Mouse (Mus musculus): ENCODE results near the gene Smim11. TPM values are rescaled to one million over a fixed set of nuclear protein-coding genes. Genes with fewer than 3 reads are reported as not detected.
A peak's percentile ranks its signal among the peaks of the same experiment; 100 is the strongest.

Smim11 gene
- polyA plus RNA-seq (2015; fragmentation: Nextera tagmentation; extraction: Ambion mirVana): 57.3 and 58.1 TPM in 2 replicates

DNA sequence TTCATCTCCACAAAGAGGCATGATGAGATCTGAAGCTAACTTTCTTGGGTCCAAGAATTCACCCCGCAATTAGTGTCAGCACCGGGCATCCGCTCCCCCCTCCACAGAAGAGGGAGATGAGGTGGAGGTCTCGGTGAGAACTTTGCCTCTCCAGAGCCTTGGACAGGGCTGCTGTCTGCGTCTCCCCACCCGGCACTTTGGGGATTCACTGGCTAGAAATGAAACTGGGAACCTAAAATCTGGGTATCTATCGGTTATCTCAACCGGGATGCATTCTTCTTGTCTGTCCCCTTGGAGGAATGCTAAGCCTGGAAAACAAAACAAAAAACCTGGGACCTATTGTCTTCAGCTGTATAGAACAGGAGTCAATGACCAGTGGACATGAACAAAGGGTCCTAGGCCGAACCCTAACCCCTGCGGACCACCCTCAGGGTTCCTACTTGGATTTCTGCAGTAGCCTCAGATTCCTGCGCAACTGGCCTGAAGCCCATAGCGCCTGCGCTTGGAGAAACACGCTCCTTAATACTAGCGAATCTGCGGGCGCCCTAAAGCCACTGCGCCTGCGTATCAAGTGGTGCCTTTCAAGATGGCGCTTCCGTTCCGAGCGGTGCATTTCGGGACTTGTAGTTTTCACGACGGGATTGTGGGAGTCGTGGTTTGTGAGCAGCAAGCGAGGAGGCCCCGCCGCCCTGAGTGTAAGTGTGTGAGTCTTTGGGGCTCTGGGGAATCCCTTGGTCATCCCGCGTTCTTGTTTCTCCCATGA, at the start of gene Smim11:
Gene Smim11 (plus strand): TSS at position 638 of the 763 bp plus-strand sequence.
- Histone ChIP-seq H3K27me3 (replicated peaks) (no peaks in the 10 kb centered on the region), H3K27ac (peak within 1 kb of the TSS; percentile 81), H3K4me3 (peak within 1 kb of the TSS; percentile 70), H3K9ac (peak within 1 kb of the TSS; percentile 74), H3K9me3 (no peaks in the 10 kb centered on the region), H3K36me3 (replicated peaks) (no peaks in the 10 kb centered on the region; the same call in 1 of the 2 replicates), H3K4me1 (peaks cover 23% of the 10 kb centered on the region), H3K4me2 (peak within 1 kb of the TSS; percentile 85)
- WGBS: 7% methylated on average over 32 of the region's 32 CpGs
- ATAC-seq (replicated peaks): peak; percentile 95

DNA sequence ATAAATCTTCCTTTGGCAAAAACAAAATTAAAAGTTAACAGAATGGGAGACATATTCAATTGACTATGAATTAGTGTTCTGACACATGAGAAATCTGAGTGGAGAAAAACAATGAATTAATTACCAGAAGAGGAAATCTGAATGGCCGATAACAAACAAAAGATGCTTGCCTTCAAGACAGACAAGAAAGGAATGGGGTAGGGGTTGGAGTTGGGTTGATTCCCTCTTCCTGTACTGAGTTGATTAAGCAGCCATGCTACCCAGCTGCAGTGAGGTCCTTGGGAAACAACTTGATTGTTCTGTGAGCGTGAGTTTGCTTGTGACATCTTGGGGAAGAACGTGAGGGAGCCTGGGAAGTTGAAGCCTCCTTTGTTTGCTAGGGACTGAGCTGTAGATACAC, 46.8 kb upstream of the Smim11 start:
- ATAC-seq (replicated peaks): no peak
- Histone ChIP-seq H3K27me3 (replicated peaks) (no peaks in the 10 kb centered on the region), H3K27ac (no peak overlapping the region)

DNA sequence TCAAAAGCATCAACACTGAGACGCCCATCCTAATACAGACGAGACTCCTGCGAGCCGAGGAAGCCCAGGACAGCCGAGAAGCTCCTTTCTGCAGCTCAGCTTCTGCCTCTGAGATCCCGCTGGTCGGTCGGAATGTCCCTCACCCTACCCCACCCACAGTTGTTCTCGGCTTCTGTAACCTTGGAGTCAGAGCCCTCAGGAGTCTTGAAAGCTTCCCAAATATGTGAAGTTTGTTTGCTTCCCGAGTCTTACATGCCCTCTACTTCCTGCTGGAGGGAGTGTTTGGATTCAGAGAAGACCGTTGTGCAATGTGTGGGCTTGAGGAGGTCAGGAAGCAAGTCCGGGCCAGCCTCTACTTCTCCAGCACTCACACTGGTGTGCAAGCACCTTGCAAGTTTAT, 33.2 kb upstream of the Smim11 start:
- Histone ChIP-seq H3K27me3 (replicated peaks) (no peaks in the 10 kb centered on the region), H3K36me3 (replicated peaks) (no peaks in the 10 kb centered on the region), H3K4me1 (no peaks in the 10 kb centered on the region), H3K27ac (no peak overlapping the region), H3K9me3 (no peaks in the 10 kb centered on the region), H3K4me2 (no peak overlapping the region), H3K9ac (no peak overlapping the region), H3K4me3 (no peak overlapping the region)
- ATAC-seq (replicated peaks): no peak
- 80% methylated on average over 12 of the region's 12 CpGs for WGBS

More for the DNA sequence above, 46.8 kb upstream of the Smim11 start:
- H3K36me3 ChIP-seq (replicated peaks): no peaks in the 10 kb centered on the region
- H3K4me1 ChIP-seq: no peaks in the 10 kb centered on the region
- no peak overlapping the region for H3K4me2 ChIP-seq
- 72% methylated on average over 3 of the region's 3 CpGs for WGBS
- no peak overlapping the region for H3K9ac ChIP-seq
- no peaks in the 10 kb centered on the region for H3K9me3 ChIP-seq
- H3K4me3 ChIP-seq: no peak overlapping the region

DNA sequence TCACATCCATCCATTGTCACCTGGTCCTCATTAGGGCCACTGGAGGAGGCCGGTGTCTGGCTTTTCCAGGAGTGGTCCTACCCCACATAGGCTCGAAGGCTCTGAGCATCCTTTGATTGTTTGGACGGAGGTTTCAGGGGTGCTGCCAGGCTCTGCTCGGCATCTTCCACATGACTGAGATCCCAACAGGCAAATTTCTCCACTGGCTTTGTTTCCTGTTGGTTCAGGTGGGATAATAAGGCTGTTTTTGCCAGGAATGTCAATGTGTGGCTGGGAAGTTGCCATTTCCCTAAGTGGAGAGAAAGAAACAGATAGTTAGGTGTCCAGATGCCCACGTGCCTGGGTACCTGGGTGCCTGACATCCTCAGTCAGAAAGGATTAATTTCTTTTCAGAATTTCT, 26.6 kb upstream of the Smim11 start:
- H3K27me3 ChIP-seq (replicated peaks): no peaks in the 10 kb centered on the region
- WGBS: 86% methylated on average over 5 of the region's 5 CpGs
- no peak for ATAC-seq (replicated peaks)

DNA sequence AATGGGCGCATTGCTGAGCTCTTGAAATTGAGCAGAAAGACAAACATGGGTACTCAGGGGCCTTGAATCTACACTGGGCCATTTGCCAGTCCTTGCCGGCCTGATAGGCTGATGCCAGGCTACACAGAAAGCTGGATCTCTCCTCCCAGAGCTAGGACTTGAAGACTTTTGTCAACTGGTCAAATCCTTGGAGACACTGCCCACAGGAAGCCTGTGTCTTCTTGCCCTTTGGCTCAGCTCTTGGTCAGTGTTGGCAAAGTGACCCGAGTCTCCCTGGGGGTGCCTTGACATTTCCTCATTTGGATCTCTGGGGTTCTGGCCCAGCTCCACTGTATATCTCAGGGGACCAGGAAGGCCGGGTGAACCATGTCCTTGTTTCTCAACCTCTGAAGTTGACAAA, 25.6 kb upstream of the Smim11 start:
- Histone ChIP-seq H3K9ac (no peak overlapping the region), H3K9me3 (no peaks in the 10 kb centered on the region), H3K4me1 (no peaks in the 10 kb centered on the region), H3K36me3 (replicated peaks) (no peaks in the 10 kb centered on the region), H3K27ac (no peak overlapping the region), H3K27me3 (replicated peaks) (no peaks in the 10 kb centered on the region), H3K4me3 (no peak overlapping the region), H3K4me2 (no peak overlapping the region)
- 88% methylated on average over 4 of the region's 4 CpGs for WGBS
- no peak for ATAC-seq (replicated peaks)

More for the DNA sequence above, 26.6 kb upstream of the Smim11 start:
- no peaks in the 10 kb centered on the region for H3K4me1 ChIP-seq
- H3K4me3 ChIP-seq: no peak overlapping the region
- H3K9ac ChIP-seq: no peak overlapping the region
- H3K36me3 ChIP-seq (replicated peaks): no peaks in the 10 kb centered on the region
- H3K27ac ChIP-seq: no peak overlapping the region
- H3K9me3 ChIP-seq: no peaks in the 10 kb centered on the region
- H3K4me2 ChIP-seq: no peak overlapping the region

DNA sequence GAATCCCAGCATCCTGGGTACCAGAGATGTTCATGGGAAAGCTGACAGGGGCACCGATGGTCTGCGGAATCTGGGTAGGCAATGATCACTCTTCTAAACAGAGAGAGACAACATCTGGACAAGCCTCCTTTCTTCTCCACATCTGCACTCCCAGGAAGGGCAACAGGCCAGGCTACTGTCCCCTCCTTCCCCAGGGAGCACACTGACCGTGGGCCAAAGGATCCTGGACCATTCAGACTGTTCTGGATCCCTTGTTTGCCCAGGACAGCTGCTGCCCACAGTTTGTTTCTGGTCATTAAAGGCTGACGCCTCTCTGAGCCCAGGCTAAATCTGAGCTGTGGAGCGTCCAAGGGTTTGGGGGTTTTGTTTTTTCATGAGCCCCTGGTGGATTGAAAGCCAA, 18.4 kb upstream of the Smim11 start:
- Histone ChIP-seq H3K4me2 (no peak overlapping the region), H3K9ac (no peak overlapping the region), H3K4me3 (no peak overlapping the region), H3K27me3 (replicated peaks) (no peaks in the 10 kb centered on the region), H3K36me3 (replicated peaks) (no peaks in the 10 kb centered on the region), H3K9me3 (no peaks in the 10 kb centered on the region), H3K4me1 (no peaks in the 10 kb centered on the region), H3K27ac (no peak overlapping the region)
- 67% methylated on average over 5 of the region's 5 CpGs for WGBS
- no peak for ATAC-seq (replicated peaks)

DNA sequence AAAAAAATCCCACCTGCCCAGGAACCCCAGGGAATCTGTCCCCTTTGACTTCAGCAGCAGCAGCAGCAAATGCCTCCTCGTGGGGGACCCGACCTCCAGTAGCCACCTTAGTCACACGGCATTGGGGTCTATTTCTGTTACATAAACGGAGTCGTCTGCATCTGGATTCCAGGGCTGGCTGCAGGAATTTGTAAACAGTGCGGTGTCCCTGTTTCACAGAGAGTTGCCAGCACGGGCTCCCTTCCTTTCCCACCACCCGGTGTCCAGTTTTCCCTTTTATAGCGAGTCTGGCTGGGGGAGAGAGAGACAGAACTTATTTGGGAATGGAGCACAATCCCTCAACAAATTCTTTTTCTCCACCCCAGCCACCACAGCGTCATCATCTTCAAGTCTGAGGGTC, 16.0 kb upstream of the Smim11 start:
- H3K27ac ChIP-seq: no peak overlapping the region
- no peaks in the 10 kb centered on the region for H3K9me3 ChIP-seq
- no peak overlapping the region for H3K4me2 ChIP-seq
- no peak overlapping the region for H3K4me3 ChIP-seq
- H3K27me3 ChIP-seq (replicated peaks): no peaks in the 10 kb centered on the region
- WGBS: 70% methylated on average over 10 of the region's 10 CpGs
- no peaks in the 10 kb centered on the region for H3K36me3 ChIP-seq (replicated peaks)
- no peak for ATAC-seq (replicated peaks)
- H3K4me1 ChIP-seq: no peaks in the 10 kb centered on the region
- H3K9ac ChIP-seq: no peak overlapping the region

DNA sequence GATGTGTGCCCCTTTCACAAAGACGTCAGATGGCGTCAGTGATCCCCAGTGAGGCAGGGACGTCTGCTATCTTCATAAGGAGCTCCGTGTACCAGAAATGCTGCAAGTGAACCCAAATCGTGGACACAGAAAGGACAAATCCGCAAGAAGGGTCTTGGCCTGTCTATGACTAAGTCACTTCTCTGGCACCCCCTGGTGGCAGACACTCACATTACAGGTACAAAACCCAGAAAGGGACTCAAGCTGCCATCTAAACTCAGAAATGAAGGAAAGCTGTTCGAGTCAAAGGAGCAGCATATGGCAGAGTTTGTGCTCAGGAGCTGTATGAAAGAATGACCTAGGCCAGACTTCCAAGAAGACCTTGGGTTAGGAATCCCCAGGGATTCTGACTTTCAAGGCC, 14.5 kb upstream of the Smim11 start:
- no peaks in the 10 kb centered on the region for H3K36me3 ChIP-seq (replicated peaks)
- H3K27ac ChIP-seq: no peak overlapping the region
- no peak overlapping the region for H3K9ac ChIP-seq
- 12% methylated on average over 7 of the region's 7 CpGs for WGBS
- H3K4me3 ChIP-seq: no peak overlapping the region
- H3K27me3 ChIP-seq (replicated peaks): no peaks in the 10 kb centered on the region
- H3K4me2 ChIP-seq: no peak overlapping the region
- 0 out of 2 replicates have a peak, but pooled peaks have one; percentile 14 for ATAC-seq (replicated peaks)
- H3K9me3 ChIP-seq: no peaks in the 10 kb centered on the region
- no peaks in the 10 kb centered on the region for H3K4me1 ChIP-seq

DNA sequence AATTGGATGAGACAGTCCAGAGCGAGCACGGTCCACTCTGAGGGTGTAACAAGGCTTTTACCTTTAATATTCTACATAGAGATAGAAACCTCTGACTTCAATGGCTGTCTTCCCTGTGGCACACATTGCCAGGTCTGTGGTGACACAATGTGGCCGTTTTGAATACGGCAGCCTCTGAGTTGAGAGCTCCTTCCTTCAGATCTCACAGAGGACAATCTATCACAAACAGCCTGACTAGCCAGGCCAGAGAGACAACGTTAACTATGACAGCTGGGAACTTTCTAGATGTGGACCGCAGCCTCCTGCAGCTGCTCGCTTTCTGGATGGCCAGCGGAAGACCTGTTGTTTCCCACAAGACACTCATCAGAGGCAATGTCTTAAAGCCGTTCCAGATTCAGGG, 12.3 kb upstream of the Smim11 start:
- H3K4me2 ChIP-seq: no peak overlapping the region
- H3K36me3 ChIP-seq (replicated peaks): no peaks in the 10 kb centered on the region
- H3K27me3 ChIP-seq (replicated peaks): no peaks in the 10 kb centered on the region
- H3K9ac ChIP-seq: no peak overlapping the region
- 86% methylated on average over 9 of the region's 9 CpGs for WGBS
- H3K27ac ChIP-seq: no peak overlapping the region
- no peaks in the 10 kb centered on the region for H3K9me3 ChIP-seq
- no peak overlapping the region for H3K4me3 ChIP-seq
- no peaks in the 10 kb centered on the region for H3K4me1 ChIP-seq
- ATAC-seq (replicated peaks): 0 out of 2 replicates have a peak, but pooled peaks have one; percentile 39

DNA sequence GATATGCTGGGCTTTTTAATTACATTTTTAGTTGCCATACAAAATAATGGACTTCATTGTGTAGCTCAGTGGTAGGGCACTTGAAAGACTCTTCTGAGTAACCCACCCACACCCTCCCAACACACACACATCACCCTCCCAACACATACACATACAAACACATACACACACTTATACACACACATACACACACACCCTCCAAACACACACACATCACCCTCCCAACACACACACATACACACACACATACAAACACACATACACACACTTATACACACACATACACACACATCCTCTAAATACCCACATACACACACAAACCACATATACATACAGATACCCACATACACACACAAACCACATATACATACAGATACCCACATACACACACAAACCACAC, 11.0 kb upstream of the Smim11 start:
- ATAC-seq (replicated peaks): no peak
- H3K9ac ChIP-seq: no peak overlapping the region
- no peak overlapping the region for H3K27ac ChIP-seq
- H3K27me3 ChIP-seq (replicated peaks): no peaks in the 10 kb centered on the region
- peaks cover 3% of the 10 kb centered on the region; the same call in 1 of the 2 replicates for H3K4me1 ChIP-seq
- no peak overlapping the region for H3K4me2 ChIP-seq
- no peaks in the 10 kb centered on the region for H3K36me3 ChIP-seq (replicated peaks)
- no peak overlapping the region for H3K4me3 ChIP-seq
- no peaks in the 10 kb centered on the region for H3K9me3 ChIP-seq

DNA sequence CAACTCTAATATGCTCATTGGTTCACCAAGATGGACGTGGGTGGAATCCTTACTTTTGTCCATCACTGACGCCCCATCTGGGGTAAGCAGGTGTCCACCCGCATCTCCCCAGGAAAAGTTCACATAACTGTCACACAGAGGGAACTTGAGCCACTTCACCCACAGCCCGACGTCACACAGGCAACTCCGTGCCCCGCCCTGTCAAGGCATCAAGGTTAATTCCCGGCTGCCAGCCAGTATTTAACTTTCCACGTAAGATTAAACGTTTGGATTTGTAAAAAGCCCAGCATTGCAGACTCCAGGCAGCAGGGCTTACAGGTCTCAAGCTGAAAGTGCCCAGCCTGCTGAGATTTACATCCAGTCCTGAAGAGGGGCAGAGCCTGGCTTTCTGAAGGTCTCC, 9.0 kb upstream of the Smim11 start, which contains the start of gene Kcne2:
Gene Kcne2 (plus strand): TSS at position 289 of the 400 bp plus-strand sequence.
- H3K4me3 ChIP-seq: no peak within 1 kb of the TSS
- H3K9ac ChIP-seq: no peak within 1 kb of the TSS
- no peaks in the 10 kb centered on the region for H3K9me3 ChIP-seq
- peaks cover 3% of the 10 kb centered on the region; the same call in 1 of the 2 replicates for H3K4me1 ChIP-seq
- no peaks in the 10 kb centered on the region for H3K36me3 ChIP-seq (replicated peaks)
- no peak within 1 kb of the TSS for H3K4me2 ChIP-seq
- 74% methylated on average over 10 of the region's 10 CpGs for WGBS
- H3K27me3 ChIP-seq (replicated peaks): no peaks in the 10 kb centered on the region
- no peak within 1 kb of the TSS for H3K27ac ChIP-seq
- no peak for ATAC-seq (replicated peaks)

DNA sequence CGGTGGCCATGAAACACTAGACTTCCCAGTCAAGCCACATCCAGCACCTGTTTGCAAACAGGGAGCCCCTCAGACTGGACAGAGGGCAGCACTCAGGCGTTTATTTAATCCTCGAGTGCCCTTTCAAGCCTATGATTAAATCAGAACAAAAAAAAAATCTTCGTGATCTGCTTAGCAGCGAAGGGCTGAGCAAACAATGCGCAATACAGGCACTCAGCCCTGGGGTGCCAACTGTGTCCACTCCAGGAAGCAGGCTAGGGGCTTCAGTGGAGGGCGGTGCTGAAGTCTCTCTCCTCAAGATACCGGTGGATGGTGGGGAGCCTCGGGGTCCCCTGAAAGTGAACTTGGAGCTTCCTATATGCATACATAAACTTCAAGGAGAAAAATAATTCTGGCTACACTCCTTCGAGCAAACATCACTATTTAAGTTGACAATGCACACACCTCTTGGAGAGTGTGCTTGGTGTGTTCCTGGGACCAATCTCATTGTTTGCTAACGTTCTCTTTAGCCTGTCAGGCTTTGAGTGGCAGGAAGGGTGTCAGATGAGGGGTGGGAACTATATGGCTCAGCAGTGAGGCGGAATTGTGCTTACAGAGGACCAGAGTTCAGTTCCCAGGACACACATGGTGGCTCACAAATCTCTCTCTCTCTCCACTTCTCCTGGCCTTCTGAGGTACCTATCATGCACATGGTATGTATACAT, 6.7 kb upstream of the Smim11 start:
- no peak overlapping the region for H3K4me2 ChIP-seq
- H3K9me3 ChIP-seq: no peaks in the 10 kb centered on the region
- H3K27me3 ChIP-seq (replicated peaks): no peaks in the 10 kb centered on the region
- WGBS: 32% methylated on average over 12 of the region's 12 CpGs
- ATAC-seq (replicated peaks): no peak
- no peaks in the 10 kb centered on the region for H3K36me3 ChIP-seq (replicated peaks)
- no peak overlapping the region for H3K9ac ChIP-seq
- peaks cover 3% of the 10 kb centered on the region; the same call in 1 of the 2 replicates for H3K4me1 ChIP-seq
- H3K4me3 ChIP-seq: no peak overlapping the region
- H3K27ac ChIP-seq: no peak overlapping the region
